In genomic region chr9:37254531-37255110, GRCm38 (mm10) we compare ENCODE assay signal across 8 mouse cellular contexts. TPM values are rescaled to one million over a fixed set of nuclear protein-coding genes. Genes with fewer than 3 reads are reported as not detected.
DNase-seq lines count a peak whose midpoint lies in the region; ATAC-seq and TF ChIP-seq lines count a peak whose summit lies in the region.

No protein-coding gene starts in this region.

- ATAC-seq in hindbrain, embryonic 11.5 days (ENCODE audit: low FRiP score) = peak; percentile 22; the same call in 1 of the 2 replicates

- H3K79me2 ChIP-seq in MEL (ENCODE audit: control insufficient read depth, insufficient read depth, low read length, poor library complexity) = no peaks in the 10 kb centered on the region

- TF ChIP-seq POLR2A in MEL (IDR thresholded peaks at IDR 0.05; ENCODE audit: control insufficient read depth in 1 of 2, insufficient read depth in 1 of 2, low read depth in 1 of 2, low read length in 2 of 2, poor library complexity in 1 of 2) = no peak

- no peak for TF ChIP-seq RAD21 in MEL (IDR thresholded peaks at IDR 0.05; ENCODE audit: low read depth, low read length)

- H3K4me2 ChIP-seq in hindbrain, embryonic 11.5 days (replicated peaks; ENCODE audit: low read depth, low read length) = peak overlapping the region; percentile 77

- H3K4me3 ChIP-seq in gastrocnemius, adult 2 months = peak overlapping the region; percentile 68
- H3K4me3 ChIP-seq in MEL (ENCODE audit: control insufficient read depth in 1 of 2, insufficient read depth in 1 of 2, low read depth in 2 of 2, low read length in 2 of 2) = peak overlapping the region; percentile 43 to 48
- H3K4me3 ChIP-seq in hindbrain, embryonic 11.5 days (ENCODE audit: low read depth, low read length) = peak overlapping the region; percentile 34; the same call in 1 of the 2 replicates
- peak overlapping the region; percentile 60 for H3K4me3 ChIP-seq in midbrain, embryonic 10.5 days

- TF ChIP-seq CTCF in gastrocnemius, adult 2 months (IDR thresholded peaks at IDR 0.05) = no peak
- TF ChIP-seq CTCF in MEL (IDR thresholded peaks at IDR 0.05 in 2 of 3, conservative IDR thresholded peaks at IDR 0.05 in 1 of 3; ENCODE audit: control insufficient read depth in 1 of 3, insufficient read depth in 1 of 3, low read depth in 2 of 3, low read length in 3 of 3, poor library complexity in 1 of 3, severe bottlenecking in 1 of 3) = no peak

- no peaks in the 10 kb centered on the region for H3K4me1 ChIP-seq in MEL (ENCODE audit: control insufficient read depth in 1 of 2, insufficient read depth in 2 of 2, low read length in 2 of 2)
- no peaks in the 10 kb centered on the region; the same call in 1 of the 2 replicates for H3K4me1 ChIP-seq in hindbrain, embryonic 11.5 days (replicated peaks; ENCODE audit: control insufficient read depth, insufficient read depth, low read length)
- H3K4me1 ChIP-seq in midbrain, embryonic 10.5 days = peaks cover 29% of the 10 kb centered on the region

- no peak for DNase-seq in gastrocnemius, adult 2 months
- DNase-seq in gastrocnemius, postnatal 36 days = no peak
- DNase-seq in MEL (ENCODE audit: low read depth, low spot score) = peak; percentile 32
- peak; percentile 20 for DNase-seq in hindbrain, embryonic 11.5 days (ENCODE audit: low spot score)
- DNase-seq in midbrain, embryonic 10.5 days (ENCODE audit: low spot score) = peak; percentile 32
- DNase-seq in spleen, postnatal 4 days (ENCODE audit: low spot score in 2 of 2) = no peak
- no peak for DNase-seq in urinary bladder, postnatal 10 days (ENCODE audit: low spot score)
- DNase-seq in layer of hippocampus, postnatal 36 days = no peak

- H3K9ac ChIP-seq in MEL (ENCODE audit: control insufficient read depth, low read depth, low read length, poor library complexity, severe bottlenecking) = peak overlapping the region; percentile 28
- H3K9ac ChIP-seq in hindbrain, embryonic 11.5 days (ENCODE audit: low read depth, low read length) = no peak overlapping the region; the same call in 1 of the 2 replicates

- intact Hi-C loops in gastrocnemius, adult 2 months (cut with DNase I) = no loop called here
- intact Hi-C loops in gastrocnemius, postnatal 36 days (cut with DNase I) = no loop called here

- no peak for TF ChIP-seq EP300 in MEL (IDR thresholded peaks at IDR 0.05; ENCODE audit: low read depth in 1 of 2, low read length in 2 of 2)

- H3K27me3 ChIP-seq in MEL (ENCODE audit: control insufficient read depth in 1 of 2, insufficient read depth in 2 of 2, low read length in 2 of 2) = no peaks in the 10 kb centered on the region
- peaks cover 2% of the 10 kb centered on the region; the same call in 1 of the 2 replicates for H3K27me3 ChIP-seq in hindbrain, embryonic 11.5 days (ENCODE audit: control insufficient read depth, insufficient read depth, low read length)
- peaks cover 48% of the 10 kb centered on the region for H3K27me3 ChIP-seq in midbrain, embryonic 10.5 days (ENCODE audit: low read depth, poor library complexity, severe bottlenecking)

- H3K36me3 ChIP-seq in MEL (ENCODE audit: control insufficient read depth in 1 of 2, insufficient read depth in 2 of 2, low read length in 2 of 2) = no peaks in the 10 kb centered on the region
- H3K36me3 ChIP-seq in hindbrain, embryonic 11.5 days (ENCODE audit: control insufficient read depth, insufficient read depth, low read length) = no peaks in the 10 kb centered on the region
- H3K36me3 ChIP-seq in midbrain, embryonic 10.5 days = no peaks in the 10 kb centered on the region

- peak overlapping the region; percentile 59; the same call in 1 of the 2 replicates for H3K27ac ChIP-seq in gastrocnemius, adult 2 months
- no peak overlapping the region for H3K27ac ChIP-seq in MEL (ENCODE audit: control insufficient read depth, low read depth, low read length)
- H3K27ac ChIP-seq in hindbrain, embryonic 11.5 days (ENCODE audit: low read depth, low read length) = no peak overlapping the region
- peak overlapping the region; percentile 78 for H3K27ac ChIP-seq in midbrain, embryonic 10.5 days (replicated peaks)

- H3K9me3 ChIP-seq in MEL (replicated peaks; ENCODE audit: insufficient read depth, low read length) = no peaks in the 10 kb centered on the region
- H3K9me3 ChIP-seq in hindbrain, embryonic 11.5 days (ENCODE audit: control insufficient read depth, low read length) = no peaks in the 10 kb centered on the region
- H3K9me3 ChIP-seq in midbrain, embryonic 10.5 days (replicated peaks) = no peaks in the 10 kb centered on the region

- WGBS in hindbrain, embryonic 11.5 days = 19% methylated on average over 6 of the region's 6 CpGs
- 23% methylated on average over 6 of the region's 6 CpGs for WGBS in midbrain, embryonic 10.5 days

TF ChIP-seq in MEL, 35 proteins besides CTCF, POLR2A, EP300 and RAD21:
- 0 out of 2 replicates have a peak, but pooled peaks have one; percentile 17 for TF ChIP-seq TCF12 (IDR thresholded peaks at IDR 0.05; ENCODE audit: low read depth, low read length)
- TF ChIP-seq CHD1 (IDR thresholded peaks at IDR 0.05; ENCODE audit: low read depth, low read length) = no peak
- TF ChIP-seq RCOR1 (IDR thresholded peaks at IDR 0.05; ENCODE audit: low read depth, low read length) = peak; percentile 43; the same call in 1 of the 2 replicates
- no peak for TF ChIP-seq TBP (IDR thresholded peaks at IDR 0.05; ENCODE audit: low read depth, low read length)
- TF ChIP-seq MEF2A (IDR thresholded peaks at IDR 0.05; ENCODE audit: extremely low read depth, insufficient replicate concordance, low read depth, low read length, poor library complexity, severe bottlenecking) = no peak
- TF ChIP-seq SMC3 (IDR thresholded peaks at IDR 0.05; ENCODE audit: low read depth, low read length) = no peak

RNA-seq across cellular contexts. Expression of gene Slc37a2, which starts 0.9 kb away (rescaled TPM):
- total RNA-seq in gastrocnemius, adult 2 months (2021) = under 1 TPM; 0.36 to 0.50 TPM
- under 1 TPM; 0.64 to 0.79 TPM for total RNA-seq in gastrocnemius, postnatal 36 days (2021)
- total RNA-seq in MEL (2012; rRNA removed) = 0.75 and 1.1 TPM in 2 replicates
- polyA plus RNA-seq in MEL (2012; ENCODE audit: insufficient read depth in 1 of 2, insufficient read length in 2 of 2, low read depth in 1 of 2, low replicate concordance in 2 of 2, missing spikeins in 1 of 2) = 1 to 10 TPM in 1 of 2 experiments, not detected in 1; 1.4 TPM
- polyA plus RNA-seq in hindbrain, embryonic 11.5 days (2014; fragmentation: Nextera tagmentation; extraction: Ambion mirVana) = 1.0 and 1.2 TPM in 2 replicates
- polyA plus RNA-seq in midbrain, embryonic 10.5 days (2016; fragmentation: Nextera tagmentation; extraction: Ambion mirVana) = 3.0 and 3.9 TPM in 2 replicates
- total RNA-seq in layer of hippocampus, postnatal 36 days (2021) = 1 to 10 TPM; 1.4 to 1.8 TPM

RNA-seq across cellular contexts. Expression of gene Tmem218, which starts 46.6 kb away (rescaled TPM):
- total RNA-seq in gastrocnemius, adult 2 months (2021) = 1 to 10 TPM; 2.5 to 4.2 TPM
- total RNA-seq in gastrocnemius, postnatal 36 days (2021) = 1 to 10 TPM; 2.0 to 2.5 TPM
- total RNA-seq in MEL (2012; rRNA removed) = 2.7 and 3.4 TPM in 2 replicates
- polyA plus RNA-seq in MEL (2012; ENCODE audit: insufficient read depth in 1 of 2, insufficient read length in 2 of 2, low read depth in 1 of 2, low replicate concordance in 2 of 2, missing spikeins in 1 of 2) = 1 to 10 TPM in 1 of 2 experiments, not detected in 1; 4.7 TPM
- 16.0 and 16.1 TPM in 2 replicates for polyA plus RNA-seq in hindbrain, embryonic 11.5 days (2014; fragmentation: Nextera tagmentation; extraction: Ambion mirVana)
- polyA plus RNA-seq in midbrain, embryonic 10.5 days (2016; fragmentation: Nextera tagmentation; extraction: Ambion mirVana) = 16.7 and 19.2 TPM in 2 replicates
- total RNA-seq in layer of hippocampus, postnatal 36 days (2021) = 1 to 10 TPM; 8.4 to 8.8 TPM

Comparison
In these comparisons a context has a peak if more than half of its experiments do, and no peak if none do; other contexts are left out.
1. DNase-seq: peak in MEL (single experiment), hindbrain, embryonic 11.5 days (single experiment) and midbrain, embryonic 10.5 days (single experiment); none in gastrocnemius, adult 2 months (single experiment), gastrocnemius, postnatal 36 days (0 of 2), spleen, postnatal 4 days (0 of 2), urinary bladder, postnatal 10 days (single experiment) and layer of hippocampus, postnatal 36 days (0 of 2).
2. H3K27ac ChIP-seq: peak in gastrocnemius, adult 2 months (single experiment) and midbrain, embryonic 10.5 days (single experiment); none in MEL (single experiment) and hindbrain, embryonic 11.5 days (single experiment).
3. Peak in every context shown above with its lines, with median percentiles within 50 percentile points of each other: H3K4me3 ChIP-seq.